Mouse (Mus musculus) splenic B cell, adult 2 months (primary cell): Measurements from ENCODE around the gene Il23r.

Source experiments
- DNase-seq: peaks from one replicate; pipeline ENCODE4 v3.0.0-alpha.2; 2011; ENCODE audit warnings: low read depth, low spot score
- H3K27me3 ChIP-seq: 2 replicates; pipeline ENCODE4 v1.6.1; 2012; ENCODE audit warnings: mild to moderate bottlenecking, low read length, moderate library complexity, mixed read lengths; ENCODE audit not compliant: control insufficient read depth, poor library complexity, insufficient read depth, severe bottlenecking
- H3K36me3 ChIP-seq: 2 replicates; pipeline ENCODE4 v1.6.1; 2012; ENCODE audit warnings: mild to moderate bottlenecking, low read length, moderate library complexity, mixed read lengths; ENCODE audit not compliant: control insufficient read depth, poor library complexity, insufficient read depth, severe bottlenecking

The Il23r gene

GRCm38 (mm10) chr6:67445866-67446265, 45.8 kb downstream of the Il23r start:
- DNase-seq = no peak
- no peaks in the 10 kb centered on the region for H3K36me3 ChIP-seq
- no peaks in the 10 kb centered on the region for H3K27me3 ChIP-seq

DNA sequence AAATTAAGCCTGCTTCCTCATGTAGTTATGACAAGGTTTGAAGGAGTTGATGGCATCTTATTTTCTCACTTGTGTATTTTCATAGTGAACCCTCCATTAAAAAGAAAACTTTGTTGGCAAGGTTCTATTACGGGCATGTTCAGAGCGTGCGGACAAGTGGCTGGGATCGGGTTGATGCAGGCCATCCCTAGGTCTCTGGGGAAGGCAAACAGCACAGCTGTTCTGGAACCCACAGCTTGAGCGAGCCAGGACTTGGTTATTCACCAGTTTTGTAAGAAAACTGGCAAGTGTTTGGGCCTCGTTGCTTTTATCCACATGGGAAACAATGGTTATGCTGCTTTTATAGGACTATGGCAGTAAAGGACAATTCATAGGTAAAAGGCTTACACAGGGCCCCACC, 48.5 kb downstream of the Il23r start:
- Histone ChIP-seq H3K27me3 (no peaks in the 10 kb centered on the region), H3K36me3 (no peaks in the 10 kb centered on the region)
- no peak for DNase-seq

DNA sequence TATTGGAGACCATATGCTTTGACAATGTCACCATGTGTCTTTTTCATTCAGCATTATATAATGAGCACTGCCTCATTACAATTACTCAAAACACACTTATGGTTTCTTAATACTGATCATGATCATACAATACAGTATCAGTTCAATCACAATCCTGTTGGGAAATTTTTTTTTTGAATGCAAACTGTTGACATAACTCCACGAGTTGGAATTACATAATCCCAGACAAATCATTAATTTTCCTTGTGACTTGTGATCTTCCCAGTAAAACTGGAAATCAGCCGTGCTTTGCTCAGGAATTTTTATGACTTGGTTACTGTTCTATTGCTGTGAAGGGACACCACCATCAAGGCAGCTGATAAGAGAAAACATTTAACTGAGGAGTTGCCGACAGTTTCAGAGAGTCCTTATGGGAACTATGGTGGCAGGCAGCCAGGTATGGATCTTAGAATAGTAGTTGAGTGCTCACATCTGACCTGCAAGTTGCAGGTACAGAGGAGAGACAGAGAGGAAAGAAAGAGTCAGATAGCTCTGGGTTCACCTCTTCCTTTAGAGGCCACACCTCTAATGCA, 53.8 kb downstream of the Il23r start:
- H3K27me3 ChIP-seq = no peaks in the 10 kb centered on the region; the same call in 1 of the 2 replicates
- H3K36me3 ChIP-seq = no peaks in the 10 kb centered on the region
- no peak for DNase-seq

- Histone ChIP-seq H3K36me3 (no peaks in the 10 kb centered on the region), H3K27me3 (no peaks in the 10 kb centered on the region; the same call in 1 of the 2 replicates)
- no peak for DNase-seq
Observed at GRCm38 (mm10) chr6:67437028-67437427, 54.6 kb downstream of the Il23r start.

- no peaks in the 10 kb centered on the region; the same call in 1 of the 2 replicates for H3K27me3 ChIP-seq
- no peak for DNase-seq
- no peaks in the 10 kb centered on the region for H3K36me3 ChIP-seq
Observed at GRCm38 (mm10) chr6:67436295-67436694, 55.4 kb downstream of the Il23r start.

GRCm38 (mm10) chr6:67435711-67436110, 55.9 kb downstream of the Il23r start:
- H3K36me3 ChIP-seq = no peaks in the 10 kb centered on the region
- DNase-seq = no peak
- H3K27me3 ChIP-seq = no peaks in the 10 kb centered on the region; the same call in 1 of the 2 replicates

DNA sequence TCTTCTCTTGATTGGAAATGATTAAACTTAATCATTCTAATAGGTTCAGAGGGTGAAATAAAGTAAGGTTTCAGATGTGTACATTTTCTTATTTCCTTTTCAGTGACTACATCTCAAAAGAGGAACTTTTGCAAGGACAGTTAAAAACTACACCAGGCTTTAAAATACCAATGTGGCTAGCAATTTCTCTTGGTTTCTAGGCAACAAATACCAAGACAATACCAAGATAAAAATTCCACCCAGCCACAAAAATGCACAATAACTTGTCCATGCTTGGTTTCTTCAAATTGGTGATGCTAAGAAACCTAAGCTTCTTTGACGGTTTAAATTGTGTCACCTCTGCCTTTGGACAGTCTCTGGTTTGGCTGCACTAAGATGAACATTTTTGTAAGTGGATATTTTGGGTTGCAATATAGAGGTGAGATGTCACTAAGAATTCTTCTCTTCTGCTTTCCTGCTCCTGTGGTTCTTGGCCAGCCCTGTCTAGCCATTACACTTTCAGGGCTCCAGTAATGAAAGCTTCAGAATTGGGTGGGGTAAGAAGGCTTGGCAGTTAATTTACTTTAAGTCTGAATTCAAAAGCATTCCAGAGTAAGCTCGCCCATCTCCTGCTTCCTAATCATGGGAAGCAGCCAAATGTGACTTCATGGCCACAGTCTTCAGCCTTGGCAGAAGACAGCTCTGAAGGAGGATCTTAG, 56.8 kb downstream of the Il23r start:
- Histone ChIP-seq H3K27me3 (no peaks in the 10 kb centered on the region; the same call in 1 of the 2 replicates), H3K36me3 (no peaks in the 10 kb centered on the region)
- no peak for DNase-seq

- Histone ChIP-seq H3K36me3 (no peaks in the 10 kb centered on the region), H3K27me3 (no peaks in the 10 kb centered on the region; the same call in 1 of the 2 replicates)
- no peak for DNase-seq
Observed at GRCm38 (mm10) chr6:67431808-67432207, 59.8 kb downstream of the Il23r start.

DNA sequence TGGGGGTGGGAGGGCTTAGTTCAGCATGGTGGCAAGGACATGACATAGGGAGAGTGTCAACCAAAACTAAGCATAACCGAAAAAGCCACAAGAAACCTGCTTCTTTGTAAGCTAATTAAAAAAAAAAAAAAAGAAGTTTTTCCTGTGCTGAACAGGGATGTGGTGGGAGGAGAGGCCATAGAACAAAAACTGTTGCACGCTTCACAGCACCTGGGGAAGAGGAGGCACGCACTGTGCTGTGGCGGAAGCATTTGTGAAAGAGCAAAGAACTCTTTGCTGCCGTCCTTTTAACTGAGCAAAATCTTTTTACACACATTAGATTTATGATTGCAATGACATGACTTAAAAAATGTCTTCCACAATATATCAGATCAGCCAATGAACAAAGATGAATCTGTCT, 69.9 kb downstream of the Il23r start:
- no peak for DNase-seq
- no peaks in the 10 kb centered on the region for H3K36me3 ChIP-seq
- H3K27me3 ChIP-seq = no peaks in the 10 kb centered on the region

DNA sequence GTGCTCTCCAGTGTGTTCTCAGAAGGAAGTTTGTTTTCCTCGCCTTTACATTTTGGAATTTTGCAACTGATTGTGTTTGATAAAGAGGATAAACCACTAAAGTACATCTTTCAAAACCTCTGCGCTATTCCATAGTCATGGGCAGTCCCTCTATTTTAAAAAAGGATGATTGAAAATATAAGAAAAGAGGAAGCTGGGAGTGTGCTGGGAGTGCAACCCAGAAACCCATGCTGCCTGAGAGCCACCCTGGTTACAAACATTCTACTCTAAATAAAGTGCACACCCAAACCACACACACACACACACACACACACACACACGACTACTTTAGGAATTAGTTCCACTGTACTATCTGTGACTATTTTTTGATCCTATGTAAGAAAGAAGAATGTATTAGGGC, 75.1 kb downstream of the Il23r start:
- H3K36me3 ChIP-seq = no peaks in the 10 kb centered on the region
- no peak for DNase-seq
- no peaks in the 10 kb centered on the region for H3K27me3 ChIP-seq

- no peaks in the 10 kb centered on the region for H3K27me3 ChIP-seq
- DNase-seq = no peak
- H3K36me3 ChIP-seq = no peaks in the 10 kb centered on the region
Observed at GRCm38 (mm10) chr6:67415276-67415675, 76.4 kb downstream of the Il23r start.

DNA sequence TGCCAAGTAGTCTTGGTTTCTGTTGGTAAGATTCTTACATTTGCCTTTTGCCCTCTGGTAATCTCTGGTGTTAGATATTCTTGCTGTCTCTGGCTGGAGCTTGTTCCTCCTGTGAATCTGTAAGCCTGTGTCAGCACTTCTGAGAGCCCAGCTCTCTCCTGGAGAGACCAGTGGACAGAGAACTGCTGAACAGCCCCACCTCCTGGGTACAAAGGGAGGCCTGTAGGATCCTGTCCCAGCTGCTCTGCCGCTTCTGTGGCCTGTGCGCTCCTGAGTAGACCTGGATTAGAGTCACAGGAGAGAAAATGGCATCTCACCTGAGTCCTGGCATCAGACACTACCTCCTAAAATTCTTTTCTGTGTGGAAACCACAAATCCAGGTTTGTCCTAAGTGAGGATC, 78.3 kb downstream of the Il23r start:
- DNase-seq = no peak
- Histone ChIP-seq H3K36me3 (no peaks in the 10 kb centered on the region), H3K27me3 (no peaks in the 10 kb centered on the region)

DNA sequence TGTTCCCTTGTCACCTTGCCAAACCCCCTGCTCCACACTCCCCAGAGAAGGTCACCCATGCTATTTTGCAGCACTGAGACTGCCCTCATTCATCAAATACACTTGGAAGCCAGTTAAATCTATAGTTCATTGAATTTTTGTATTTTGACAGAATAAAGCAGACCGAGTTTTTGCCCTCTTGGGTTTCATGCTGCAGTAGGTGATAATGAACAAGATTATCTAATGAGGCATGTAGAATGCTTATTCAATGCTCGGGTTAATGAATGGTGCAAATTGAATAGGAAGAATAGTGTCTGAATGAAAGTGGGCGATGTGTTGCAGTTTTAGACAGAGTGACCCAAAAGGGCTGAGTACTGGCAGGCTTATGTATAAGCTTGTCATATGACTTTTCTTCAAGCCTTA, 86.4 kb downstream of the Il23r start:
- no peak for DNase-seq
- H3K36me3 ChIP-seq = no peaks in the 10 kb centered on the region
- no peaks in the 10 kb centered on the region for H3K27me3 ChIP-seq

- no peaks in the 10 kb centered on the region for H3K36me3 ChIP-seq
- no peak for DNase-seq
- no peaks in the 10 kb centered on the region for H3K27me3 ChIP-seq
Observed at GRCm38 (mm10) chr6:67399551-67399950, 92.1 kb downstream of the Il23r start.

DNA sequence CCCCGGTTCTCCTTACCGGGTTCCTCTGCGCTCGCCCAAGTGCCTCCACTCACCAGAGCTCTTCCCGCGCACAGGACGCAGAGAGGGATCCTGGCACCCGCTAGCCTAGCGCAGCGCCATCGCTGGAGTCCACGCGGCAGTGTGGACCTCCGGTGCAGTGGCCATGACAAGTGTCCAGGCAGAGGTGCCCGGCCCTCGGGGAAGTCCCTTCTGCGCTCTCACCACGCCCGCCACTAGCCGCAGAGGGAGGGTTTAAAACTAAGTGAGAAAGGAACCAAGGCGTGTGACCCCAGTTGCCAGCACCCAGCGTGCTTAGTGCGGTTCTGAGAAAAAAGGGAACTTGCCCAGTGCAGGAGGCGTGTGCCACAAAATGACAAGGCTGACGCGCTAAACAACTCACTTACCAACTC, 115.7 kb downstream of the Il23r start, which contains the start of gene Il12rb2:
TSS of gene Il12rb2 (minus strand) at position 207 of the 410 bp plus-strand sequence.
- no peaks in the 10 kb centered on the region for H3K36me3 ChIP-seq
- no peaks in the 10 kb centered on the region for H3K27me3 ChIP-seq
- DNase-seq = peak; percentile 41
